Mouse (Mus musculus) lung, postnatal 25 days (tissue): ENCODE measurements around the gene 4921524J17Rik.
A peak's percentile ranks its signal among the peaks of the same experiment; 100 is the strongest.

Experiments
- DNase-seq: peaks from one replicate; pipeline ENCODE4 v3.0.0; 2022; ENCODE audit warnings: low spot score

Gene 4921524J17Rik

DNA sequence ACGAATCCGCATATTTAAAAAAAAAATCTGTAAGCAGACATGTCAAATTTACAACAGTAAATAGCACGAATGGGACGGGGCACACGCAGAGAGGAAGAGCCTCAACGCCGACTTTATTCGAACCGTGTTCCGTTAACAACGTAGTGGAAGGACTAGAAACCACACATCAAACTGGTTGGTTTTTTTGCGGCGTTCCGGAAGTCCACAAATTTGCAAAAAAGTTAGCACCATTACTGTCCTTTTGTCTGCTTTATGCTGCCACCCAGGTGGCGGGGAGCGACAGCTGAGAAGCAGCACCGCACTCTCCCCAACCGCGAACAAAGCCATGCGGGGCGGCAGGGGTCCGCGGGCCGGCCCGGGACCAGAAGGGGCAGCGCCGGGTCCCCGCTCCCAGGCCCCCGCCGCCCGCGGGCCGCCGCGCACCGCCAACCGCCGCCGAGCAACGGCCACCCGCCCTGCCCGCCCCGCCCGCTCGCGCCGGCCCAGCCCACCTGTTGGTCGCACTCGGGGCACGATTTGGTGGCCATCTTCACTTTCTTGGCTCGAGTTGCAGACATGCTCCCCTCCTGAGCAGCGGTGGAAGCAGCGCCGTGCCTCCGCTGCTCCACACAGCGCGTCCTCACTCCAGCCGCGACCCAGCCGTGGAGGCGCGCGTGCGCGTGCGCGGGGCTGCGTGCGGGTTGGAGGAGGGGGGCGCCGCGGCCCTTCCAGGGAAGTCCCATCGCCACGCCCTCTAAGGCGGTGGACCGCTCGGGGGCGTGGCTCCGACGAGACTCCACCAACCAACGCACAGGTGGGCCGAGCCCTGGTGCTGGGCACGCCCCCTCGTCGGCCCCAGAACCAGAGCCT lies at the start of gene 4921524J17Rik:
Gene 4921524J17Rik, minus strand, starts transcription at position 666 of the 849 bp plus-strand sequence.
- peak; percentile 97 for DNase-seq

DNA sequence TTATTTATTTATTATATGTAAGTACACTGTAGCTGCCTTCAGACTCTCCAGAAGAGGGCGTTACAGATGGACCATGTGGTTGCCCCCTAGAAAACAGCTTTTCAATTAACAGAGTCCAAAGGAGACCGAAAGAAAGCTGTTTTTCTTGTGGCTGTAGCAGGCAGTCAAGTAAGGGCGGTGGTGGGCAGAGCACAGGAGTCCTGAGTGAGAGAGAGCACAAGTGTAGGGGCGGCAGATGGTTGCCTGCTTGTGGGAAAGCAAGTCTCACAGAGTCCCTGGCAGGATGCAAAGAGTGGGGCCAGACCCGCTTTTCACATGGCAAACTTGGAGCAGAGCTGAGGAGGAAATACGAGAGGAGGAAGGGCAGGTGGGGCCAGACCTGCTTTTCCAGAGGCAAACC lies 49.8 kb upstream of the 4921524J17Rik start:
- no peak for DNase-seq

DNA sequence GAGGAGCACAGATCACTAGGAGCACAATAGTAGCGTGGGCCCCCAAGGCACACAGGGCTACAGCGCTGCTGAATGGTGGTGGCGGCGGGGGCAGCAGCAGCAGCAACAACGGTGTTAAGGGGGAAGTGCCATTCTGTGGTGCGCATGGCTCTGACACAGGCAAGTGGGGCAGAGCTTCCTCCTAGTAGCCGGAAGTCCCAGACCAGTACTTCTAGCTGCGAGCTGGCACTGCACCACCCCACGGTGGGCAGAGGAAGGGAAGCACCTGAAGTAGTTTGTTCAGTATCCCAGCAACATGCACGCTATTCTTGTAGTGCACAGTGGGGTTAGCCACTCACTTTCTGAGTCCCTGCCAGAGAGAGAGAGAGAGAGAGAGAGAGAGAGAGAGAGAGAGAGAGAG lies 49.3 kb upstream of the 4921524J17Rik start:
- peak; percentile 77 for DNase-seq

DNA sequence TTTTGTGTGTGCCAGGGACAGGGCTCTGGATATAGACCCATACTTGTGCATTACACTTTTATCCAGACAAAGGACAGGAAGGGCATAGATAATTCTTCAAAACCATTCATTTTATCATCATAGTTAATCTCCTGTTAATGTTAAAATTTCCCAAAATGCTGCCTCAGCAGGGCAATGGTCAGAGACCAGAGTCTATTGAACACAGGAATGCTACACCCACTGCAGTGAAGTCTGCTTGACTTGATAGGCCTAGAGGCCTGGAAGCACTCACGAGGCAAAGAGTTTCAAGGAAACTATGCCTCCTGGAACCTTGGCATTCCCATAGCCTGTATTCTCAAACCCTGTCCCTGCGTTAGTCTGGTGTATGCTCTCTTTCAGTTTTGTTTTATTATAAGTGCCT lies 47.1 kb upstream of the 4921524J17Rik start:
- DNase-seq, result no peak

DNA sequence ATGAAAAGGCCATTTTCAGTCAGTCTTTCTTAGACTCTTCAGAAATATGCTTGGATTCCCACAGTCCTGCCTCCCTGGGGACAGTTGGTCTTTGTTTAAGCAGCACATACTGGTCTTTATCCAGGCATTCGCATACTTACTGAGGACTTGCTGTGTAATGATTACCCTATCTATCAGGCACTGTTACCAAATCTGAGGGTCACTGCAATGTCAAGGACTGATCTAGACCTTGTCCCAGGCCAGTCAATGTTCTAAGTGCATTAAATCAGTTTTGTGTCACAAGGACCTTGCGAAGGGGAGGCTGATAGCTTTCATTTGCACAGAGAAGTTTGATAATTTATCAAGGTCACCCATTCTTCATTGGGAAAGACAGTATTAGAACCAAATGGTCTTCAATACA lies 45.8 kb upstream of the 4921524J17Rik start:
- DNase-seq, result no peak

DNA sequence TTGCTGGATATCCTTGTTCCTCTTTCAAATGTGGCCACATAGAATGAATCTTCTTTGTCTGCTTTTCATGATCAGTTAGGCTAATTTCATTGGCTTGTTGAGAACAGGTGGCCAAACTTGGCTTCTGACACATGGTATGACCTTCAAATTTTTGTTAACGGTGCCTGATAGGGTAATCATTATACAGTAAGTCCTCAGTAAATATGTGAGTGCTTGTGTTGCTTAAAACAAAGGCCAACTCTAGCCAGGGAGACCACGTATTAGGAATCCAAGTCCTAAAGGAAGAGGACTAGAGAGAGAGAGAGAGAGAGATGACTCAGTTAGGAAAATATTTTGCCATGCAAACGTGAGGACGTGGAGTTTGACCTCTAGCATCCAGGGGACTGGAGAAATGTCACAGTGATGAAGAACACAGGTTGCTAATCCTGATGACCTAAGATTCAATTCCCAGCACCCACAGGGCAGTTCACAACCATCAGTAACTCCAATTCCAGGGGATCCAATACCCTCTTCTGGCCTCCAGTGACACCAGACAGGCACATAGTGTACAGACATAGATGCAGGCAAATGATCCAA lies 44.4 kb upstream of the 4921524J17Rik start:
- no peak for DNase-seq

DNA sequence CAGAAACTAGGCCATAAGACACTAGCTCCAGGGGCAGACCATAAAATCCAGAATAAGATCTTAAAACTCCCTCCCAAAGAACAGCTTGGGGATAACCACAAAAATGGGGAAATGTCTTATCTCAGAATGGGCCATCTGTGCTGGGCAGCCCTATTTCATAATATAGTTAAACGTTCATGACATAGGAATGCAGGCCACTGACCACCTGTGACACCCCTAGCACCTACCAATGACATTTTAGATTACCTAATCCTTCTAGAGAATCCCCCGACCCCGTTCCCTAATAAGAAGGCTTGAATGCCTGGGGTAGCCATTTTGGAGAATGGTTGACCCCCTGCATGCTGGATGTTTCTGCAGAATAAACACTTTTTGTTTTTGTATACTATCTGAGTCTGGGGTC lies 42.3 kb upstream of the 4921524J17Rik start:
- DNase-seq, result no peak

DNA sequence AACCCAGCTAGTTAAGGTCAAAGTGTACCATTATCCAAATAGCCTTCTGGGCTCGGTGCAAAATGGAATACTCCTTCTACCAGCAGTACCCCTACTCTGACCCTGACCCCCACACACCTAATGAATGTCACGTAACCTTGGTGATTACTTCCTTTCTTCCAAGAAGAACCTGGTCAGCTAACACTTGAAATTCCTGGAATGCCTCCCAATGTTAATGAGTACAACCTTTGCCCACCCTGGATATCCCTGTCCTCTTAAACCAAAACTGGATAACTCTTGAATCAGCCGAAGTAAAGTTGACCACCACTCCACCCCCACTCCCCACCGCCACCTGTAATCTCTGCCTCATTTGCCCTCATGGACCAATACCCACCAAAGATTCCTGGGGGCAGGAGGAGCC lies 40.6 kb upstream of the 4921524J17Rik start:
- no peak for DNase-seq

DNA sequence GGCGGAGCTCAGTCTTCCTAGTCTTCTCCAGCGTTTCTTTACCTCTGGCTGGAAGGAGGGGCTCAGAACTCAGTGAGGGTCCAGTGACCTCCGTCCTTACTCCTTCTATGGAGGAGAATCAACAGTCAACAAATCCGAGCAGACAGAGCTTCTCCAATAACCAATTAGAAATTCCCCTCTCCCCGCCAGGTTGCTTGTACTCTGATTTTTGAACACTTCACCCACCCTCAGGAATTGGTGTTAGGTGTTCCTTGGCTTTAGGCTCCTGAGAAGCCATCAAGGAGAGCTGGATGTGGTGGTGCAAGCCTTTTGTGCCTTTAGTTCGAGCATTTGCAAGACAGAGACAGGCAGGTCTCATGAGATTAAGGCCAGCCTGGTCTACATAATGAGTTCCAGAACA lies 40.2 kb upstream of the 4921524J17Rik start:
- no peak for DNase-seq

DNA sequence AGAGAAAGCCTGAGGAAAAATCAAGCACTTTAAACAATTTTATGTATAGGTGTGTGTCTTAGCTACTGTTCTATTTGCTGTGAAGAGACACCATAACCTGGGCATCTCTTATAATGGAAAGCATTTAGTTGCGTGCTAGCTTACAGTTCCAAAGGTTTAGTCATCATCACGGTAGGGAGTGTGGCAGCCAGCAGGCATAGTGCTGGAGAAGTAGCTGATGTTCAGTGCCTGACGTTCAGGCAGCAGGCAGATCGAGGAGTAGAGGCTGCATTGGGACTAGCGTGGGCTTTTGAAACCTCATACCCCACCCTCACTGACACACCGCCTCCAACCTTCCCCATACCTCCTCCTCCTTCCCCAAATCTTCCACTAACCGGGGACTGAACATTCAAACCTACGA lies 38.1 kb upstream of the 4921524J17Rik start:
- no peak for DNase-seq

DNA sequence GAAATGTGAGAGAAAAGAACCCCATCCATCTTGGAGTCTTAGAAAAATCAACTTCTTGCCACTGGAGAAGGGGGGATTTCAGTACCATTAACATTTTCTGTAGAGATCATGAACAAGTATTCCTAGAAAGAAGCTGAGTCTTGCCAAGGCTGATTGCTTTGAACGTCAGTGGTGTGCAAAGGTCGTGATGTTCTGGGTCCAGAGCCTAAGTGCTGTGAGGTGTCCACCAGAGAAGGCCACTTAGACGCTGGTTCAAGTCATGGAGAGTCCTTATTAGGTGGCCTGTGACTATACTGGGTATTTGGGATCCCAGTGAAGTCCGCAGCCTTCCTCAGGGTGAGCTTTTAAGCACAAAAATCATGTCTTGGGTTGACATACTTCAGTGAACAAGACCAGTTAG lies 33.4 kb upstream of the 4921524J17Rik start:
- DNase-seq, result no peak

DNA sequence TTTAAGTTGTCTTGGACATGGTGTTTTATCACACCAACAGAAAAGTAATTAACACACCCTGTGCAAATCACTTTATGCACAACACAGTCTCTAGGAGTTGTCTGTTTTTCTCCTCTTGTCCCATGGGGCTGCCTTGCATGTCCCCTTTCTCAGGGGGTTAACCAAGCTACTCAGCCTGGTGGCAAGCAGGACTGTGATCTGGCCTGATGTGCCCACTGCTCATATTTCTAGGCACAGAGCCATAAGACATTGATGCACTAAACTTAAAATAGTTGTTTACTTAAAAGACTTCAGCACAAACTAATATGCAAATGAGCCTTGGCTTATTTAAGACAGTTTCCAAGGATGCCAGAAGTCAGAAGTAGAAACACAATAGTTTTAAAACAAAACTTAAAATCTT lies 31.7 kb upstream of the 4921524J17Rik start:
- DNase-seq, result no peak

DNA sequence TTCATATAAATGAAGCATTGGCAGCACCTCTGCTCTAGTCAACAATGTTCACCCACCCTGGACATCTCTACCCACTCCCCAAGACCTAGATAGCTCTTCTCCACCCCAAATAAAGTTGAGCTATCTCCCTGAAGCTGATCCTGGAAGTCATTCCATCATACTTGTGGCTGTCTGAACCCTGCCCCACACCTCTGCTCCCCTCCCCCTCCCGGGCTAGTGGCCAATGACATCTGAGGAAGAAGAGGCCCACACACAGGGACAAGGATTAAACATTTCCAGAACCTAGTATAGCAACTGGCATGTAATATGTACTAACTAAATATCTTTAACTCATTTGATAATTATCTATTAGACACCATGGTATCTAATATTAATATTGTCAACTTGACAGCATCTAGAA lies 29.8 kb upstream of the 4921524J17Rik start:
- DNase-seq, result no peak

DNA sequence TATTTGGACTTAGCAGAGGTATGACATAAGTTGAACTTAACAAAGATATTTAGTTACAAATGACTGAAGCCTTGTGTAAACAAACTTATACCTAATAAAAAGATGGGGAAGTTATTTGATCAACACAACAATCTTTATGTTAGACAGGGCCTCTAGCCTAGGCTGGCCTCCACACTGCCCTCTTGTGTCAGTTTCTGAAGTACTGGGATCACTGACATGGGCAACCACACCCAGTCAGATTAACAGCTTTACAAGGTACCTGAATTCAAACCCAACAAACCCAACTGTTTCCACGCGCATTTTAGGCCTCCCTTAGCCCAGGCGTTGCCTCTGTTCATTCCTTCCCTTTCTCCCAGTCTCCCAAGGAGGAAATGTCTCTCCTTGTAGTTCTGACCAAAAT lies 28.7 kb upstream of the 4921524J17Rik start:
- peak; percentile 7 for DNase-seq

DNA sequence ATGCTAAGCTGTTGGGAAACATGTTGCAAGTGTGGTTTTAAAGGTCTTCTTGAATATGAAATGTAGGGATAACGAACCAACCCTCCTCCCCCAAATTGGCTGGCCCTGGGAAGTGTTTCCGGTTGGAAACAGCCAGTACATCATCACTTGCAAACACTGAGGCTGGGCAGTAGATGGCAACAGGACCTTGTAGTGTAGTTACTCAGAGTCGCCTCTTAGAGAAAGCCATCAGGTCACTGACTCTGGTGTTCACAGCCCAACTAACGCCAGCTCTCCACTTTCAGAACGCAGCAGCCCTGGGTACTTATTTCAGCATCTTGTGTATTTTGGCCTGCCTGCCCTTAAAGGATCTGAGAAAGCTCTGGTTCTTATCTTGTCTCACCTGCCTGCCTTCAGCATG lies 28.2 kb upstream of the 4921524J17Rik start:
- DNase-seq, result peak; percentile 16

DNA sequence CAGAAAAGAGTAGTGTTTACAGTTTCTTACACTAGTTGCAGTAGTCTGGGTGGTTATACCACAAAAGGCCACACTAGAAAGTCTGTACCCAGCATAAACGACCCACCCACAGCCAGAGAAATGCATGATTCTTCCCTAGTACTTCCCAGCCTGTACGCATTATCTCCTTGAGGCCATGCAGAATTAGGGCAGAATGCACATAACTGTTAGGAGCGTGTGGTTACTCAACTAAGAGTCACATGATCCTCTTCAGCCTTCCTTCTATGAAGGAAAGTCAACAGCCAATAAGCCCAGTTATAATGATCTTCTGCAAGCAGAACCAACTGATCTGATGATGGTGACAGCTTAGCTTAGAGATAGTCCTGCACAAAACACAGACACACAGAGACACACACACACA lies 26.9 kb upstream of the 4921524J17Rik start:
- no peak for DNase-seq

DNA sequence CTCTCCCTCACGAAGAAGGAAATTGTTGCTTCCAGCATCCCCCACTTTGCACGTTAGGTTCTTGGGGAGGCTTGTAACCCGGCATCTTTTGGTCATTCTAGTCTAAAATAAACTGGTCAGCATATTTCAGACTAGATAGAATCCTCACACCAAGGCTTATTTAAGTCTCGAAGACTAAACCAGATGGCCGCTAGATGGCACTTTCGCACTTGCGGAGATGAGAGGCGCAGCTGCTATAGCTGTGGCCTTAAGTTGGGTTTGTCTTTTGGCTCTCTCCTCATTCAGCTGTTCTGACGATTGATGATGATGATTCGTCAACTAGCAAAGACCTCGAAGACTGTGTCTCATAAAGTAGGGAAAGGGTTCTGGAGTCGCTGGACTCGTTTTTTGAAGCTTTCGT lies 23.9 kb upstream of the 4921524J17Rik start:
- peak; percentile 35 for DNase-seq

DNA sequence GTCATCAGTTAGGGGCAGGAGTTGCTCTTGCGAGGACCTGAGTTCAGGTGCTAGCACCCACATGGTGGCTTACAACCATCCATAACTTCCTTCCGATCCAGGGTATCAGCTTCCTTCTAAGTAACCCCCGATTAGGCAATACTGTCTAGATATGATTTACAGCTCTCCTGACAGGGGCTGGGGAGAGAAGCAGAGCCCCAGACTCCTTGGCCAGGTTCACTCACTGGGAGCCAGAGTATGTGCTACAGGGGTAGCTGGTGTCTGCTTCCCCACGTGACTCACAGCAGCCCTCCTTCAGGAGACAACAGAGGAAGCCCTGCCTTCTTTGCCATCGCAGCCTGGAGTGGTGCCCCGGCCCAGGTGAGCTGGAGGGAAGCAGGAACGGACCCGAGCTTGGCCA lies 22.1 kb upstream of the 4921524J17Rik start:
- DNase-seq, result no peak

DNA sequence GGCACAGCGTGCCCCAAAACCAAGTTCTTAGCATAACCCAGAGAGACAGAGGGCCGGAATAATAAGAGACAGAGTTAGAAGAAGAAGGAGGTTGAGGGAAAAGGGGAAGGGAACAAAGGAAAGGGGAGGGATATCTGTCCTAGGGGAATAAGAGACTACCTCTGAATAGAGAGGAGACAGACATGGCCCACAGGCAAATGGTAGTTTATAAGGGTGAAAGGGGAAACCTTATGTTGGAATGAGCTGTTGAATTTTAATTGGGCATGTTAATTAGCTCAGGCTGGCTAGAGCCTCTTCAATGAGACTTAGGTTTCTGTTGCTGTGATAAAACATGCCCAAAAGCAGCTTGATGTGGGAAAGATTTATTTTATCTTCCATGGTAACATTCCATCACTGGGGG lies 20.6 kb upstream of the 4921524J17Rik start:
- DNase-seq, result no peak

DNA sequence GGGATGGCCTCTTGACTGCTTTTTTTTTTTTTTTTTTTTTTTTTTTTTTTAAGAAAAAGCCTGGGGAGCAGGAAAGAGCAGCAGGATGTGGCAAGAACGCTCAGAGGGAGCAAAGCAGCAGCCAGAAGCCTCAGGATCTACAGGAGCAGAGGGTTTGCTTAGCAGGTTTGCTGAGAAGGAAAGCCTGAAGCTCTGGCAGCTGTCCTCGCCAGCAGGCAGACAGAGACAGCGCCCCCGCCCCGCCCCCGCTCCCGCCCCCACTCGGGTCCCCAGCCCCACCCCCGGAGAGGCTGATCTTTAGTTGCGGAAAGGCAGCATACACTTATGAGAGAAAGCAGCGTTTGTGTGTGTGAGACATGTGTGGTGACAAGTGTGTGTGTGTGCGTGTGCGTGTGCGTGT lies 19.7 kb upstream of the 4921524J17Rik start:
- DNase-seq, result no peak

DNA sequence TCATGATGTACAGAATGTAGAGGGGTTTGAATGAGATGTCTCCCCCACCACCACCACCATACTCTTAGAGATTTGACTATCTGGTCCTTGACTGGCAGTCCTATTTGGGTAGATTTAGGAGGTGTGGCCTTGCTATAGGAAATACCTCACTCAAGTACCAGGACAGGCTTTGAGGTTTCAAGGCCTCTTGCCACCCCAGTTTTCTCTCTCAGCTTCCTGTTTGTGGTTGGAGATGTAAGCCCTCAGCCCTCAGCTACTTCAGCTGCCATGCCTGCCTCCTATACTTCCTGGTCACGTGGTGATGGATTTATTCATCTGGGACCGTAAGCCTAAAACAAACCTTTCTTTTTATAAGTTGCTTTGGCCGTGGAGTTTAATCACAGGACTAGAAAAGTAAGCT lies 17.7 kb upstream of the 4921524J17Rik start:
- no peak for DNase-seq

DNA sequence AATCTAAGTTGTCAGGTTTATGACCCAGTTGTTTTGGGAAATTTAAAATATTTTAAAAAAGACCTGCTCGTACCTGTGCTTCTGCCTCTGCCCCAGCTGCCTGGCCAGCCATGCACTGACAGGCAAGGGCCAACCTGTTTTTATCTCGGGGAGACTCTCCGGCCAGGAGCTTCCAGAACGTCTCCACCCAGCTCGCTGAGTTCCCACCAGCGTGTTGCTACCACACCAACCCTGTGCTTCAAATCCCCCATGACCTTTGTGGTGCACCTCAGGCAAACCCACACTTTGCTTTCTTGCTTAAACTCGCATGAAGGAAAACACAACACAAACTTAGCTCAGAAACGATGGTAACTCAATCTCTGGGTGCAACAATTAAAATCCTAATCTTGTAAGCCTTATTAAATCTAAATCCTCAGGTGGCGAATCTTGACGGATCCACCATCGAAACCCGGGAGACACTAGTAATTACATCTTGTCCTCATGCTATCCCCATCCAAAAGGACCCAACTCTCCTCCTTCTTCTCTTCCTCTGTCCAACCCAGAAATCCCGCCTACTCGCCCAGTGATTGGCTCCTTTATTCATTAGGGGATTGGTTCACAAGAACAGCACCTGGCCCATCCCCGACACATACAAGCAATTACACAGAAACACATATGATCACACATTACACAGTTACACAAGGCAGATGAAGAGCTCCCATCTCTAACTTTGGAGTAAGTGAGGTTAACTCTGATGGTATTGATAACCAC lies 13.5 kb upstream of the 4921524J17Rik start:
- DNase-seq, result no peak

DNA sequence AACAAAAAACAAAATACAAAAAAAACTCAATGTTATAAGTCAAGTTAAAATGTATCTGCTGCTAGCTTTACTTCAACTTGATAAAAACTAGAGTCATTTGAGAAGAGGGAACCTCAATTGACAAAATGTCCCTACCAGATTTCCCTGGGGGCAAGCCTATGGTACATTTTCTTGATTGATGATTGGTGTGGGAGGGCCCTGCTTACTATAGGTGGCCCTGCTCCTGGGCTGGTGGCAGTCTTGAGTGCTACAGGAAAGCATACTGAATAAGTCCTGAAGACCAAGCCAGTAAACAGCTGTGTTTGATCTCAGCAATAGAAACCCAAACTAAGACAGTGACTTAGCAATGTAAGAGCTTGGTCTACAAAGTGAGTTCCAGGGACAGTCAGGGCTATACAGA lies 11.5 kb upstream of the 4921524J17Rik start:
- DNase-seq, result no peak
